Mouse (Mus musculus) adrenal gland (tissue): ENCODE results near the gene Lhx2.

Experiments used
- intact Hi-C: fragments of 180-260 bp; cut with DNase I; formaldehyde crosslinking; loops from one replicate; pipeline ENCODE4 v1.15.1; 2025

Lhx2 gene

DNA sequence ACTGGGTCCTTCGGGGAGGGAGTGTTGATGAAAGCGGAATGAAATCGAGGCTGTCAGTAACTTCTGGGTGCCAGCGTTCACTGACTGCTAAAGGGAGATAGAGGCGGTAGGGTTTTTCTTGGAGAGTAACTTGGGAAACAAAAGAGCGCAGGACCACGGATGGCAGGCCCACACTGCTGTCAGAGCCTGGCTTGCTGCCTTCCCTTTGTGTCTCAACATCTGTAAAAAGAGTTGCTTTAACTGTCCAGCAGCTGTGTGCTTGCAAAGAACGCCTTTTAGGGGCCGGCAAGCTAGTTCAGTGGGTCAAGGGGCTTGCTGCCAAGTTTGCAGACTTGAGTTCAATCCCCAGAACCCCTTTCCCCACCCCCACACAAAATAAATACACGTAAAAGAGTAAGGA, 20.1 kb downstream of the Lhx2 start:
- intact Hi-C loops, result no loop called here

- intact Hi-C loops, result no loop called here
Measured at GRCm38 (mm10) chr2:38359811-38360210, 20.7 kb downstream of the Lhx2 start.

- intact Hi-C loops, result no loop called here
Measured at GRCm38 (mm10) chr2:38366222-38366621, 27.1 kb downstream of the Lhx2 start.

- intact Hi-C loops, result no loop called here
Measured at GRCm38 (mm10) chr2:38367023-38367422, 27.9 kb downstream of the Lhx2 start.

- intact Hi-C loops, result no loop called here
Measured at GRCm38 (mm10) chr2:38367852-38368251, 28.8 kb downstream of the Lhx2 start.

- intact Hi-C loops, result no loop called here
Measured at GRCm38 (mm10) chr2:38368746-38369330, 29.8 kb downstream of the Lhx2 start.

DNA sequence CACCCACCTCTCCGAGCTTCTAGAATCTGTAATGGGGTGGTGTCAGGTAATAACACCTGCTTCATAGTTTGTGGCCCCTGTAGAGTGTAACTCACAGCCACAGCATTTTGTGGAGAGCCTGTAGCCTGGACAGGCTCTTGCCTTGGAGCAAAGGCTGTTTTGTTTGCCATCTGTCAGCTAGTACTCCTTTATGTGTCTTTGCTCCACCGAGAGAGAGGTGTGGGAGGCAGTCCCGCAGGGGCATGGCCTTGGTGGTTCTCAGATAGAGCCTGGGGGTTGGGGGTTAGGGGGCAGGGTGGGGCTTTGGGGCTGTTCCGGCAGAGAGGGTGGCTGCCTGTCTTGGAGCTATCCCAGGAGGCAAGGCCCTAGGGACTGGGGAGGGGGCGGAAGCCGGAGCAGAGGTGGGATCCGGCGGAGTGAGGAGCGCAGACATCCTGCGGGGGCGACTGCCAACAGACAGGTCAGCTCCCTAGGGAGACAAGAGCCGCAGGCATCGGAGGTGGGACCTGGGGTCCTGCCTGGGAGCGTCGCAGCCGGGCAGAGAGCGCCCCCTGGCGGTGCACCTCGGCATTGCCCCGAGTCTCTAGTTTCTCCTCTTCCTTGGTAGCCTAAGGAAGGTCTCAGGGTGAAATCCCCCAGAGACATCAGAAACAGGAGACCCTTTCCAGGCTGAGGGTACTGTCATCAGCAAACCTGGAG, 36.7 kb downstream of the Lhx2 start:
- intact Hi-C loops, result loop anchor here (5.0 kb wide), 3 partner anchors 188 to 558 kb away; no protein-coding TSS in a partner anchor

- intact Hi-C loops, result loop anchor here (5.0 kb wide), 3 partner anchors 190 to 560 kb away; no protein-coding TSS in a partner anchor
Measured at GRCm38 (mm10) chr2:38377254-38377653, 38.2 kb downstream of the Lhx2 start.

- intact Hi-C loops, result loop anchor here (5.0 kb wide), 3 partner anchors 191 to 561 kb away; no protein-coding TSS in a partner anchor
Measured at GRCm38 (mm10) chr2:38378346-38378745, 39.3 kb downstream of the Lhx2 start.

DNA sequence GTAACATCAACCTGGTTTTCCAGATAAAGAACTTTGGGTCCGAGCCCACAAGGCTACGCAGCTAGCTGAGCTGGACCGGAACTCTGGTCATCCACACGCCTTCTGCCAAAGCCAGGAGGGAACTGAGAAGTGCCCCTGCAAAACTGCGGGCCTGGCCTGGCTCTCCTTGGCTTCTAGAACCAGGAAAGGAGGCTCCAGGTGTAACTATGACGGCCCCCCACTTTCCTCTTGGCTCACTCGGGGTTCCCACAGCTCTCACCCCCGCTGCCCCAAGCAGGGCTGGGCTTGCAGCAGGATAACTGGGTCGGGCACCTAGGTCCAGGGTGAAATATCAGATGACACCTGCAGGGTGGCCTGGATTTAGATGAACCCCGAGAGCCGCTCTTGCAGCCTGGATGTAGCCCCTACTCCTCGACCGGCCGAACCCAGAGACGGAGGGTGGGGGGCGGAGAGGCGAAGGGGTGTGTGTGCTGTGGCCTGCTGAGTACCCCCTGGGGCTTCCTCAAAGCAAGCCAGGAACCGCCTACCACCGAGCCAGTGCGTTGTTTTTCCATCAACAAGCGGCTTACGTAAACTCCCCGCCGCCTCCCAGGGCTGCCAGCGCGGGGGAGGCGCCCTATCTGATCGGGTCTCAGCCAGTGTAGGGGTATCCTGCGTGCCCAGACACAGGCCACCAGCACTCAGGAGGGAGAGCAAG, 39.9 kb downstream of the Lhx2 start:
- intact Hi-C loops, result loop anchor here (5.0 kb wide), 3 partner anchors 192 to 562 kb away; no protein-coding TSS in a partner anchor

DNA sequence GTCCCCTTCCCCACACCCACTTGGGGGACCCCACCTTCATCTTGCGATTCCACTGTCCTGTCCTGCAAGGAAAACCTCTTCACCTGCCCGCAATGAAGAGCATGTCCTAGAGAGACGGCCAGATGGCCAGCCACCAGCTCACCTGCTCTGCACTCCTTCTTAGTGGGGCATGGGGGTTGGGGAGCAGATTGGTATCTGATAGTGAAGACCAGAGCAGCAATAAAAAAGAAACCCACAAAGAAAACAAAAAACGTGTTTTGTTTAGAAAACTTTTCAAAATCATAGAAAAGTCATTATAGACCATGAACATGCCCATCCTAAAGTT, 40.4 kb downstream of the Lhx2 start:
- intact Hi-C loops, result loop anchor here (5.0 kb wide), 3 partner anchors 192 to 562 kb away; no protein-coding TSS in a partner anchor

DNA sequence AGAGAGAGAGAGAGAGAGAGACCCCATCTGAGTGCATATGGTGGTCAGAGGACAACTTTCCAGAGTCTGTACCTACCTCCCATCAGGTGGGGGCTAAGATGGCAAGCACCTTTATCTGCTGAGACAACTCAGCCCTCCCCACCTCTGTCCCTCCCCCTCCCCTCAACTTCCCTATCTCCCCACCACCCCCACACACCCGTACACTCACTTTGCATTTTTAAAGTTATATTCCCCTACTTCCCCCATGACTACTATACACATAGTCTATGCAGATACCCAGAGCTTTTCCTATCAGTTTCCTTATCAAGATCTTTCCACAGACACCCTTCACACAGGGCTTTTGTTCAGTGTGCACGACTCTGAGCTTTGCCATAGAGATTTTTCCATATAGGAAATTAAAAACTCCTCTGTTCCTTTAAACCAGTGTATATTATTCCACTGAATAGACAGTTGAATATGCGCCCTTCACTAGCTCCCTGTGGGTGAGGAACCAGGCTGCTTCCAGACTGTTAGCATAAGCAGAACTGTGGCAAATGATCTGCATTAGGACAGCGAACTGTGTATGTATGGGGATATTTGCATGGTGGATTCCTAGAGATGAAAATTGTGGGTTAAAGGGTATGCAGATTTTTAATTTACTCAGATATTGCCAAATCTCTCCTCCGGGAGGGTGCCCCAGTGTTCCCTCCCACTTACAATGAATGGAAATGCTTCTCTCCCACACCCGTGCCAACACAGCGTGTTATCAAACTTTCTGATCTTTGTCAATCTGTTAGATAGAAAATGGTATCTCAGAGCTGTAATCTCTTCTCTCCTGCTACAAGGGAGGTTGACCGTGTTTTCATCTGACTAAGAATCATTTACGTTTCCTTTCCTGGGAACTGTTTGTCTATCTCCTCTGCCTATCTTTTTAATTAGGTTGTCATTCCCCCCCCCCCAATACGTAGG, 41.3 kb downstream of the Lhx2 start:
- intact Hi-C loops, result no loop called here

DNA sequence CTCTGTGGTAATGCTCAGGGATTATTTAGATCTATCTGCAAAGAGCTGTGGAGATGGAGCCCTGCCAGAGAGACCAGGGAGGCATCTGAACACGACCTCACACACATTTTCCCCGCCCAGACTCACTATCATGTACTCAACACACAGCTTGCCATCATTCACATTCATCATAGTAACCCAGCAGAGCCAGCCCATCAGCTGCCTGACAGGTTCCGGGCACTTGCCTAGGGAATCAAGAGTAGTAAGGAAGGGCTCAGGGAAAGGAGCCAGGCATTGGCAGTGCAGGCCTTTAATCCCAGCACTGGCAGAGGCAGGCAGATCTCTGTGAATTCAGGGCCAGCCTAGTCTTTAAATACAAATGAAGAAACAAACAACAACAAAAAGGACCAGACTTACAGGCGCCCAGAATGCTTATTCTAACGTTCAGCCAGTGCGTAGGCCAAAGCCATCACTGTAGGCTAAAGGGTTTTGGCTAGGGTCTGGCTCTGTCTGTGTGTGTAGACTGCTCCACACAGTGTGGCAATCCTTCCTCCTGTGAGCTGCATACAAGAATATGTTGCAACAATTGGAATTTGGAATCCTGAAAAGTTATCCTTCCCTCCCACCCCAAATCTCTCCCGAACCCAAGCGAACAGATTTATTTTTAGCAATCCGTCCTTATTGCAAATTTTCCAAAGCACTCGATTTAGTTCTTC, 48.6 kb downstream of the Lhx2 start:
- intact Hi-C loops, result no loop called here

GRCm38 (mm10) chr2:38394977-38395868, 56.1 kb downstream of the Lhx2 start:
- intact Hi-C loops, result no loop called here

DNA sequence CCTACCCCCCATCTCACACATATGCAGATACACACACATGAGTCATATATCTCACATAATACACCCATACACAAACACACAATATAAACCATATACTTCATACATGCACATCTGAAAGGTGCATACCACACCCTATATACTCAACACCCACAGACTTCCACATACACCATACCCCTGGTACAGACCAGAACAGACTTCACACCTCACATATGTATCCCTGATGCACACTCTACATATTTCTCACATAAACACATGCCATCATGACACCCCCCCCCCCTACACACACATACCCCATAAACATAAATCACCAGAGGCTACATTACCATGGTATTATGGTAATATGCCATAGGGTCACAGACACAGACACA, 56.8 kb downstream of the Lhx2 start:
- intact Hi-C loops, result no loop called here

DNA sequence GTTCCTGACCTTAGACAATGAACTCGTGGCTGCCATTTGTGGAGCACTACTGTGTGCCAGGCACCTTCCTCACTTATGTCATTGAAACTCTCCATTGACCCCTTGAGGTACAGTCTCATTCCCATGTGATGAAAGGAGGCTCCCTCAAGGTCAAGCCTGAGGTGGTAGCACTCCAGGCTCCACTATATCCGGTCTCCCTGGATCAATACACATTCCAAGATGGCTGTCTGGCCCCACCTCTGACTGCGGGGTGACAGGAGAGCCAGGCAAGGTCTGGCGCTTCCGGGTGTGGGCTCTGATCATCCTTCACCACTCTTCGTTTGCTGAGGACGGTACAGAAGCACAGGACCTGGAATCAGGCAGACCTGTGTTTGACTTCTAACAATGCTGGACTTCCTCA, 58.2 kb downstream of the Lhx2 start:
- intact Hi-C loops, result no loop called here

- intact Hi-C loops, result no loop called here
Measured at GRCm38 (mm10) chr2:38397882-38398281, 58.8 kb downstream of the Lhx2 start.

GRCm38 (mm10) chr2:38402611-38403010, 63.5 kb downstream of the Lhx2 start:
- intact Hi-C loops, result no loop called here

DNA sequence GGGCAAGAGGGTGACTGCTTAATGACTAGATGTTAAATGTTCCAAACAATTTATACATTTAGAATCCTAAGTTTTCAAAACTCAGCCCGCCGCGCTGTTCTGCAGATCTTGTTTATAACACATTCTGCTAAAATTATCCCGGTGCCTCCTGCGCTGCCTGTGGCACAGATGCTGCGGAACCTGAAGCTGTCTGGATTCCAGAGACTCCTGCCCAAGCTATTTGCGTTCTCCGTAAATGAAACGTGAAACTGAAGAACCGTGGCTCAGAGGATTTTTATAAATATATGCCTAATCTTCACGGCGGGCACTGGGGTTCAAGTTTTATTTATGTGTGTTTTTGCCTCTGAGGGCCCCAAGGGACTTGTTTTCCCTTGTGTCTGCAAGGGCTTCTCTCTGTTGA, 64.2 kb downstream of the Lhx2 start:
- intact Hi-C loops, result no loop called here
